Mouse (Mus musculus): Measurements from ENCODE around the gene Klf8.
"Not testable (repeated sequence)": the region's sequence is repeated elsewhere in the genome, so short reads cannot be mapped to it uniquely, and the experiment has no call there.

- not testable (repeated sequence) for TF ChIP-seq CTCF, POLR2A (IDR thresholded peaks at IDR 0.05; ENCODE audit: insufficient read depth, low read depth, low read length)
These were observed 96.9 kb downstream of the Klf8 start for GRCm38 (mm10) chrX:153334140-153334539.
